ENCODE assay signal across 8 mouse cellular contexts in the genomic region with DNA sequence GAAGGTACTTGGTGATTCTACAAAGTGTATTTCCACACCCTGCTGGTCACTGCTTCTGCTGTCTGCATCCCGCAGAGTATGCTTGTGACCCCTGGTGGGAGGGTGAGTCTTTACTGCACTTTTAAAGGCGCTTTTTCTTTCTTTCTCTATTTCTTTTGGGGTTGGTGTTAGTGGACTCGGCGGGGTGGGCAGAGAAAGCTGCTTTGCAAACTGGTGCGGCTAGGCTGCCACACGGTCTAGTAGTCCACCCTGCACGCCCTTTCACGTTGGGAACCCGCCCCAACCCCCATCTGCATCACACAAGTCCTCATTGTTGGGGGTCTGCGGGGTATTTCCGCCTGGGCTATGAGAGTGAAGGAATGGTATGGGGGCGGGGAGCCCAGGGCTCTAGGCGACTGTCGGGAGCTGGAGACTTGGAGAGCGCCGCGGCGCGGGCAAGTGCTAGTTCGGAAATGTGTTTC.
DNase-seq lines count a peak whose midpoint lies in the region; ATAC-seq and TF ChIP-seq lines count a peak whose summit lies in the region.

No protein-coding gene starts in this region.

- peak overlapping the region; percentile 55 for H3K4me2 ChIP-seq in liver, embryonic 14.5 days (ENCODE audit: low read depth)

- peak; percentile 84 for DNase-seq in heart, adult 11 months
- no peak for DNase-seq in heart, adult 8-10 months (ENCODE audit: low spot score)
- peak; percentile 81 to 82 for DNase-seq in cerebellum, postnatal 14 days
- DNase-seq in frontal cortex, postnatal 14 days (ENCODE audit: low spot score in 2 of 2) = peak; percentile 57 to 65
- DNase-seq in kidney, postnatal 25 days = peak; percentile 24 to 52
- no peak for DNase-seq in liver, embryonic 14.5 days (ENCODE audit: low read depth in 3 of 3, low spot score in 3 of 3)

- no peaks in the 10 kb centered on the region for H3K9me3 ChIP-seq in liver, embryonic 14.5 days (ENCODE audit: control insufficient read depth, low read length)

- ATAC-seq in liver, embryonic 14.5 days (ENCODE audit: insufficient read depth) = no peak
- ATAC-seq in granulocyte monocyte progenitor cell, adult 5-6 weeks (replicated peaks; ENCODE audit: poor library complexity, severe bottlenecking) = no peak

- H3K9ac ChIP-seq in liver, embryonic 14.5 days (replicated peaks) = no peak overlapping the region

- no peak for TF ChIP-seq CTCF in liver, embryonic 14.5 days (IDR thresholded peaks at IDR 0.05; ENCODE audit: low read depth)
- no peak for TF ChIP-seq CTCF in small intestine, adult 2 months (IDR thresholded peaks at IDR 0.05; ENCODE audit: extremely low read depth, insufficient read length, insufficient replicate concordance, low read depth, low read length)

- no peak for TF ChIP-seq EP300 in liver, embryonic 14.5 days (IDR thresholded peaks at IDR 0.05; ENCODE audit: low read depth)

- no peaks in the 10 kb centered on the region for H3K4me1 ChIP-seq in liver, embryonic 14.5 days (replicated peaks; ENCODE audit: control insufficient read depth in 2 of 2, insufficient read depth in 2 of 2, low read length in 1 of 2)
- peaks cover 5% of the 10 kb centered on the region for H3K4me1 ChIP-seq in small intestine, adult 2 months (ENCODE audit: control insufficient read depth, insufficient read depth, insufficient read length, low read length)

- H3K27me3 ChIP-seq in liver, embryonic 14.5 days (ENCODE audit: control insufficient read depth, insufficient read depth, low read length) = peaks cover 44% of the 10 kb centered on the region
- H3K27me3 ChIP-seq in small intestine, adult 2 months (ENCODE audit: control insufficient read depth, insufficient read depth, low read length) = peaks cover 3% of the 10 kb centered on the region; the same call in 1 of the 2 replicates

- H3K27ac ChIP-seq in liver, embryonic 14.5 days = no peak overlapping the region
- H3K27ac ChIP-seq in small intestine, adult 2 months (ENCODE audit: insufficient read depth, low read depth, low read length) = no peak overlapping the region

- WGBS in liver, embryonic 14.5 days (ENCODE audit: insufficient replicate concordance) = 2% methylated on average over 20 of the region's 20 CpGs
- 2% methylated on average over 20 of the region's 20 CpGs for WGBS in small intestine, adult 2 months

- no peak overlapping the region for H3K4me3 ChIP-seq in liver, embryonic 14.5 days (ENCODE audit: insufficient read depth in 1 of 2, low read depth in 2 of 2, low read length in 2 of 2)
- H3K4me3 ChIP-seq in small intestine, adult 2 months (ENCODE audit: low read depth, low read length) = peak overlapping the region; percentile 49

- no peak for TF ChIP-seq POLR2A in small intestine, adult 2 months (IDR thresholded peaks at IDR 0.05; ENCODE audit: low read depth, low read length)

- no peaks in the 10 kb centered on the region for H3K36me3 ChIP-seq in liver, embryonic 14.5 days (replicated peaks; ENCODE audit: control insufficient read depth, insufficient read depth, low read depth)
- no peaks in the 10 kb centered on the region for H3K36me3 ChIP-seq in small intestine, adult 2 months (ENCODE audit: control insufficient read depth, insufficient read depth, low read length)

Comparison
In these comparisons a context has a peak if more than half of its experiments do, and no peak if none do; other contexts are left out.
1. DNase-seq: peak in heart, adult 11 months (single experiment), cerebellum, postnatal 14 days (2 of 2), frontal cortex, postnatal 14 days (2 of 2) and kidney, postnatal 25 days (2 of 2); none in heart, adult 8-10 months (single experiment) and liver, embryonic 14.5 days (0 of 3).